Mouse (Mus musculus) right cerebral cortex, postnatal 25 days (tissue): Measurements from ENCODE around the gene Ube2c.

Experiments used
- DNase-seq: peaks from one replicate; pipeline ENCODE4 v3.0.0; 2022

Ube2c gene

DNA sequence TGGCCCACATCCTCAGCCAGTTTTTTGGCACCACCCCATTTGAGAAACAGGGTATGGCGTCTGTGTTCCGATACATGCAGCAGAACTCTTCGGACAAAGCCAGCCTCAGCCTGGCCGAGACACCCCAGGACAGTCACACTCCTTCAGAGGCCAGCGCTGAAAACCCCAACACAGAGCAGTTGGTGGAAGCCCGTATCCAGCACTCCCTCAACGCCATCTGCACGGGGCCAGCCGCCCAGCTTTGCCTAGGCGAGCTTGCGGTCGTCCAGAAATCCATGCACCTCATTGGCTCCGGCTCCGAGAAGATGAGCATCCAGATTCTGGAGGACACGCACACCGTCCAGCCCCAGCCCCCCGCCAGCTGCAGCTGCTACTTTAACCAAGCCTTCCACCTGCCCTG, 55.8 kb downstream of the Ube2c start:
- DNase-seq = no peak

GRCm38 (mm10) chr2:164827146-164827850, 57.6 kb downstream of the Ube2c start:
- DNase-seq = no peak
